Mouse (Mus musculus): ENCODE results near the gene Parvb.

- TF ChIP-seq CTCF (IDR thresholded peaks at IDR 0.05; ENCODE audit: low read depth, low read length) (no peak), GATA1 (IDR thresholded peaks at IDR 0.05; ENCODE audit: borderline replicate concordance, low read length) (no peak), TAL1 (conservative IDR thresholded peaks at IDR 0.05; ENCODE audit: low read depth, low read length) (no peak)
These were observed 81.7 kb downstream of the Parvb start for GRCm38 (mm10) chr15:84313566-84313878.

Measured in G1E (cell line).